Mouse (Mus musculus): ENCODE data around the gene Gpat2.

DNA sequence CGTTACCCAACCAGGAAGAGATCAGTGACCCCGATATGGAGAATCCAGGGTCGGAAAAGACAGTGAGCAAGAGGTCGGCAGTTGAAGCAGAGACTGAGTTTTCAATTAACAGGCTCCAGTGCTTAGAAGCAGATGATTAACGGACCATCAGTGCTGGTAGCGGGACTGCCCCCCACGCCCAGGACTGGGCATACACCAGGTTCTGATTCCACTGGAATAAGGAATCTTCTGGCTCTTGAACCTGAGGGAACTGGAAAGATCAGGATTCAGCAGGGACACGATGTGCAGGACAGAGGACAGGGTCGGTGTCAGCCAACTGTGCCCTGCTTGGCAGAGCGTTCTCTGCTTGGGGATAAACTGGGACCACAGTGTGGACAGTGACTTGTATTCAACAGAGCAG is 9.2 kb upstream of the Gpat2 start:
- TF ChIP-seq CTCF (IDR thresholded peaks at IDR 0.05; ENCODE audit: insufficient read depth, low read length) = no peak
- no peak for TF ChIP-seq POLR2A (IDR thresholded peaks at IDR 0.05; ENCODE audit: borderline replicate concordance, extremely low read depth, low read depth, low read length)

All from lung, adult 2 months (tissue).